Mouse (Mus musculus) stomach, embryonic 15.5 days (tissue): ENCODE data around the gene Lgr6. TPM values are rescaled to one million over a fixed set of nuclear protein-coding genes. Genes with fewer than 3 reads are reported as not detected.

Source experiments
- ATAC-seq: fragments of 200-750 bp; cut with Nextera tagmentation; 2 replicates; pipeline ENCODE4 v1.8.0; 2017; ENCODE audit warnings: low read depth, moderate number of reproducible peaks, moderate TSS enrichment; ENCODE audit not compliant: insufficient read depth, low FRiP score
- H3K27ac ChIP-seq: fragments of 300-500 bp; sonication (generic); 2 replicates; pipeline ENCODE4 v1.5.1; 2015; ENCODE audit warnings: mild to moderate bottlenecking, inconsistent platforms
- H3K27me3 ChIP-seq: fragments of 300-500 bp; sonication (generic); replicated peaks from 2 replicates; pipeline ENCODE4 v1.6.1; 2015; ENCODE audit warnings: inconsistent platforms
- H3K36me3 ChIP-seq: fragments of 300-500 bp; sonication (generic); 2 replicates; pipeline ENCODE4 v1.6.1; 2015; ENCODE audit warnings: inconsistent platforms
- H3K4me1 ChIP-seq: fragments of 300-500 bp; sonication (generic); 2 replicates; pipeline ENCODE4 v1.6.1; 2015; ENCODE audit warnings: inconsistent platforms
- H3K4me2 ChIP-seq: fragments of 300-500 bp; sonication (generic); 2 replicates; pipeline ENCODE4 v1.6.1; 2015; ENCODE audit warnings: mild to moderate bottlenecking, inconsistent platforms
- H3K4me3 ChIP-seq: fragments of 300-500 bp; sonication (generic); replicated peaks from 2 replicates; pipeline ENCODE4 v1.5.1; 2015; ENCODE audit warnings: inconsistent platforms
- H3K9ac ChIP-seq: fragments of 300-500 bp; sonication (generic); 2 replicates; pipeline ENCODE4 v1.6.1; 2015; ENCODE audit warnings: inconsistent platforms
- H3K9me3 ChIP-seq: fragments of 300-500 bp; sonication (generic); 2 replicates; pipeline ENCODE4 v1.6.1; 2016; ENCODE audit warnings: inconsistent platforms
- WGBS: fragments of 180-500 bp; shearing (Covaris S2); methylation state at CpG from one replicate; pipeline ENCODE4 v1.1.7; 2015; 5-methylcytosine and 5-hydroxymethylcytosine counted together
- polyA plus RNA-seq: library from polyadenylated mRNA; unstranded; fragments of >200 nt; fragmentation: Nextera tagmentation; extraction: Ambion mirVana; gene quantifications from 2 replicates; pipeline ENCODE4 v1.2.1, GENCODE M21; 2015

Gene Lgr6
- polyA plus RNA-seq, 1 experiment from 2014 or later = 1.6 TPM

- no peaks in the 10 kb centered on the region for H3K36me3 ChIP-seq
- ATAC-seq = no peak
- H3K27ac ChIP-seq = no peak overlapping the region
- H3K9ac ChIP-seq = no peak overlapping the region
- H3K27me3 ChIP-seq = no peaks in the 10 kb centered on the region
- H3K4me3 ChIP-seq = no peak overlapping the region
- no peak overlapping the region for H3K4me2 ChIP-seq
- no peaks in the 10 kb centered on the region for H3K9me3 ChIP-seq
- WGBS = 0% methylated on average over 1 of the region's 1 CpGs
- no peaks in the 10 kb centered on the region for H3K4me1 ChIP-seq
These were observed 31.4 kb upstream of the Lgr6 start for GRCm38 (mm10) chr1:135136500-135136899.

GRCm38 (mm10) chr1:135135111-135135787, 30.2 kb upstream of the Lgr6 start:
- no peak overlapping the region for H3K4me2 ChIP-seq
- 84% methylated on average over 8 of the region's 8 CpGs for WGBS

GRCm38 (mm10) chr1:135133678-135134435, 28.8 kb upstream of the Lgr6 start:
- ATAC-seq = no peak
- WGBS = 68% methylated on average over 10 of the region's 10 CpGs
- Histone ChIP-seq H3K27ac (no peak overlapping the region), H3K9ac (no peak overlapping the region), H3K4me3 (no peak overlapping the region), H3K4me1 (0 out of 2 replicates have a peak, but pooled peaks cover 6% of the 10 kb centered on the region), H3K9me3 (no peaks in the 10 kb centered on the region), H3K27me3 (0 out of 2 replicates have a peak, but pooled peaks cover 3% of the 10 kb centered on the region), H3K4me2 (no peak overlapping the region), H3K36me3 (no peaks in the 10 kb centered on the region)

More at GRCm38 (mm10) chr1:135135111-135135787, 30.2 kb upstream of the Lgr6 start:
- ATAC-seq = no peak
- Histone ChIP-seq H3K4me3 (no peak overlapping the region), H3K9ac (no peak overlapping the region), H3K36me3 (no peaks in the 10 kb centered on the region), H3K4me1 (0 out of 2 replicates have a peak, but pooled peaks cover 6% of the 10 kb centered on the region), H3K27ac (no peak overlapping the region), H3K27me3 (no peaks in the 10 kb centered on the region), H3K9me3 (no peaks in the 10 kb centered on the region)

GRCm38 (mm10) chr1:135132893-135133369, 27.9 kb upstream of the Lgr6 start:
- Histone ChIP-seq H3K36me3 (no peaks in the 10 kb centered on the region), H3K9me3 (no peaks in the 10 kb centered on the region), H3K27me3 (0 out of 2 replicates have a peak, but pooled peaks cover 3% of the 10 kb centered on the region), H3K27ac (no peak overlapping the region), H3K9ac (no peak overlapping the region), H3K4me2 (peak overlapping the region; percentile 22; the same call in 1 of the 2 replicates), H3K4me1 (0 out of 2 replicates have a peak, but pooled peaks cover 9% of the 10 kb centered on the region), H3K4me3 (no peak overlapping the region)
- WGBS = 74% methylated on average over 9 of the region's 9 CpGs
- ATAC-seq = no peak

- Histone ChIP-seq H3K4me1 (0 out of 2 replicates have a peak, but pooled peaks cover 12% of the 10 kb centered on the region), H3K4me3 (no peak within 1 kb of the TSS), H3K9ac (no peak within 1 kb of the TSS), H3K9me3 (no peaks in the 10 kb centered on the region), H3K27me3 (0 out of 2 replicates have a peak, but pooled peaks cover 3% of the 10 kb centered on the region), H3K4me2 (peak within 1 kb of the TSS; percentile 22), H3K36me3 (no peaks in the 10 kb centered on the region), H3K27ac (peak within 1 kb of the TSS; percentile 14; the same call in 1 of the 2 replicates)
- ATAC-seq = peak; percentile 41; the same call in 1 of the 2 replicates
- 38% methylated on average over 10 of the region's 10 CpGs for WGBS
These were observed 27.4 kb upstream of the Lgr6 start, which contains the start of gene Ptpn7 for GRCm38 (mm10) chr1:135132473-135132872. Gene Ptpn7 (plus strand): TSS chr1:135132700.

- H3K9me3 ChIP-seq = no peaks in the 10 kb centered on the region
- peak overlapping the region; percentile 21; the same call in 1 of the 2 replicates for H3K4me2 ChIP-seq
- H3K4me1 ChIP-seq = 0 out of 2 replicates have a peak, but pooled peaks cover 20% of the 10 kb centered on the region
- no peak for ATAC-seq
- H3K27ac ChIP-seq = peak overlapping the region; percentile 14; the same call in 1 of the 2 replicates
- H3K4me3 ChIP-seq = no peak overlapping the region
- no peak overlapping the region for H3K9ac ChIP-seq
- no peaks in the 10 kb centered on the region for H3K36me3 ChIP-seq
- WGBS = 36% methylated on average over 8 of the region's 8 CpGs
- H3K27me3 ChIP-seq = 0 out of 2 replicates have a peak, but pooled peaks cover 3% of the 10 kb centered on the region
These were observed 26.5 kb upstream of the Lgr6 start for GRCm38 (mm10) chr1:135131560-135131959.

GRCm38 (mm10) chr1:135131034-135131433, 26.0 kb upstream of the Lgr6 start:
- no peaks in the 10 kb centered on the region for H3K9me3 ChIP-seq
- 0 out of 2 replicates have a peak, but pooled peaks cover 23% of the 10 kb centered on the region for H3K4me1 ChIP-seq
- ATAC-seq = no peak
- 0 out of 2 replicates have a peak, but pooled peaks cover 3% of the 10 kb centered on the region for H3K27me3 ChIP-seq
- no peaks in the 10 kb centered on the region for H3K36me3 ChIP-seq
- H3K4me2 ChIP-seq = peak overlapping the region; percentile 21; the same call in 1 of the 2 replicates
- 31% methylated on average over 6 of the region's 6 CpGs for WGBS
- H3K27ac ChIP-seq = peak overlapping the region; percentile 14; the same call in 1 of the 2 replicates
- no peak overlapping the region for H3K9ac ChIP-seq
- no peak overlapping the region for H3K4me3 ChIP-seq

- Histone ChIP-seq H3K27me3 (0 out of 2 replicates have a peak, but pooled peaks cover 3% of the 10 kb centered on the region), H3K4me2 (no peak overlapping the region), H3K9ac (no peak overlapping the region), H3K36me3 (no peaks in the 10 kb centered on the region), H3K4me1 (0 out of 2 replicates have a peak, but pooled peaks cover 23% of the 10 kb centered on the region), H3K4me3 (no peak overlapping the region), H3K27ac (peak overlapping the region; percentile 14; the same call in 1 of the 2 replicates), H3K9me3 (no peaks in the 10 kb centered on the region)
- 45% methylated on average over 2 of the region's 2 CpGs for WGBS
- no peak for ATAC-seq
These were observed 25.4 kb upstream of the Lgr6 start for GRCm38 (mm10) chr1:135130376-135131018.

GRCm38 (mm10) chr1:135129543-135130183, 24.6 kb upstream of the Lgr6 start:
- ATAC-seq = no peak
- Histone ChIP-seq H3K36me3 (no peaks in the 10 kb centered on the region), H3K27ac (no peak overlapping the region), H3K4me2 (no peak overlapping the region), H3K9me3 (no peaks in the 10 kb centered on the region), H3K9ac (no peak overlapping the region), H3K4me3 (no peak overlapping the region), H3K27me3 (0 out of 2 replicates have a peak, but pooled peaks cover 3% of the 10 kb centered on the region), H3K4me1 (0 out of 2 replicates have a peak, but pooled peaks cover 23% of the 10 kb centered on the region)
- 72% methylated on average over 9 of the region's 9 CpGs for WGBS

- Histone ChIP-seq H3K9ac (no peak overlapping the region), H3K4me1 (0 out of 2 replicates have a peak, but pooled peaks cover 23% of the 10 kb centered on the region), H3K36me3 (no peaks in the 10 kb centered on the region), H3K4me2 (no peak overlapping the region), H3K27ac (no peak overlapping the region), H3K27me3 (0 out of 2 replicates have a peak, but pooled peaks cover 3% of the 10 kb centered on the region), H3K9me3 (no peaks in the 10 kb centered on the region), H3K4me3 (no peak overlapping the region)
- no peak for ATAC-seq
- 34% methylated on average over 9 of the region's 9 CpGs for WGBS
These were observed 23.9 kb upstream of the Lgr6 start for GRCm38 (mm10) chr1:135128986-135129385.
